Mouse (Mus musculus): ENCODE data around the gene Ipo9. TPM values are rescaled to one million over a fixed set of nuclear protein-coding genes. Genes with fewer than 3 reads are reported as not detected.
A peak's percentile ranks its signal among the peaks of the same experiment; 100 is the strongest.

The Ipo9 gene
- 55.6 and 60.1 TPM in 2 replicates for polyA plus RNA-seq (2012; rRNA removed)

- Histone ChIP-seq H3K4me1 (ENCODE audit: control insufficient read depth, insufficient read depth, insufficient read length) (peaks cover 5% of the 10 kb centered on the region; the same call in 1 of the 2 replicates), H3K27ac (ENCODE audit: insufficient read depth, low read length) (no peak within 1 kb of the TSS), H3K27me3 (ENCODE audit: control insufficient read depth, insufficient read depth, low read length) (no peaks in the 10 kb centered on the region), H3K4me3 (ENCODE audit: extremely low read depth, insufficient read depth, insufficient read length) (peak within 1 kb of the TSS; percentile 88), H3K36me3 (ENCODE audit: control insufficient read depth, insufficient read depth, low read length) (no peaks in the 10 kb centered on the region; the same call in 1 of the 2 replicates)
- peak; percentile 25; the same call in 1 of the 2 replicates for TF ChIP-seq POLR2A (IDR thresholded peaks at IDR 0.05; ENCODE audit: low read depth, low read length)
- peak; percentile 13; the same call in 1 of the 2 replicates for TF ChIP-seq CTCF (IDR thresholded peaks at IDR 0.05; ENCODE audit: extremely low read depth, insufficient read depth, insufficient read length, insufficient replicate concordance)
- under 1% methylated on average over 65 of the region's 65 CpGs for WGBS
- DNase-seq (ENCODE audit: low read depth in 1 of 2, low spot score in 2 of 2) = peak; percentile 72 to 88
Measured at GRCm38 (mm10) chr1:135429901-135430668, at the start of gene Ipo9. Gene Ipo9 (minus strand): TSS chr1:135430499.

- H3K27me3 ChIP-seq (ENCODE audit: control insufficient read depth, insufficient read depth, low read length) = no peaks in the 10 kb centered on the region
- no peaks in the 10 kb centered on the region for H3K36me3 ChIP-seq (ENCODE audit: control insufficient read depth, insufficient read depth, low read length)
- H3K4me3 ChIP-seq (ENCODE audit: extremely low read depth, insufficient read depth, insufficient read length) = no peak overlapping the region
- H3K27ac ChIP-seq (ENCODE audit: insufficient read depth, low read length) = no peak overlapping the region
- TF ChIP-seq CTCF (IDR thresholded peaks at IDR 0.05; ENCODE audit: extremely low read depth, insufficient read depth, insufficient read length, insufficient replicate concordance) (no peak), POLR2A (IDR thresholded peaks at IDR 0.05; ENCODE audit: low read depth, low read length) (no peak)
- H3K4me1 ChIP-seq (ENCODE audit: control insufficient read depth, insufficient read depth, insufficient read length) = no peaks in the 10 kb centered on the region
- no peak for DNase-seq (ENCODE audit: low read depth in 1 of 2, low spot score in 2 of 2)
- 92% methylated on average over 7 of the region's 7 CpGs for WGBS
Measured at GRCm38 (mm10) chr1:135475571-135475895, 45.2 kb upstream of the Ipo9 start.

GRCm38 (mm10) chr1:135474861-135475570 lies 44.7 kb upstream of the Ipo9 start:
- WGBS = 83% methylated on average over 15 of the region's 15 CpGs
- DNase-seq (ENCODE audit: low read depth in 1 of 2, low spot score in 2 of 2) = no peak

GRCm38 (mm10) chr1:135472536-135472935 lies 42.2 kb upstream of the Ipo9 start:
- WGBS = 89% methylated on average over 5 of the region's 5 CpGs
- no peak for DNase-seq (ENCODE audit: low read depth in 1 of 2, low spot score in 2 of 2)
- H3K36me3 ChIP-seq (ENCODE audit: control insufficient read depth, insufficient read depth, low read length) = no peaks in the 10 kb centered on the region

More at GRCm38 (mm10) chr1:135474861-135475570, 44.7 kb upstream of the Ipo9 start:
- no peak for TF ChIP-seq POLR2A (IDR thresholded peaks at IDR 0.05; ENCODE audit: low read depth, low read length)
- no peak for TF ChIP-seq CTCF (IDR thresholded peaks at IDR 0.05; ENCODE audit: extremely low read depth, insufficient read depth, insufficient read length, insufficient replicate concordance)
- H3K36me3 ChIP-seq (ENCODE audit: control insufficient read depth, insufficient read depth, low read length) = no peaks in the 10 kb centered on the region
- H3K27ac ChIP-seq (ENCODE audit: insufficient read depth, low read length) = no peak overlapping the region
- no peaks in the 10 kb centered on the region for H3K27me3 ChIP-seq (ENCODE audit: control insufficient read depth, insufficient read depth, low read length)
- H3K4me3 ChIP-seq (ENCODE audit: extremely low read depth, insufficient read depth, insufficient read length) = no peak overlapping the region
- H3K4me1 ChIP-seq (ENCODE audit: control insufficient read depth, insufficient read depth, insufficient read length) = no peaks in the 10 kb centered on the region

GRCm38 (mm10) chr1:135471742-135472141 lies 41.4 kb upstream of the Ipo9 start:
- H3K27ac ChIP-seq (ENCODE audit: insufficient read depth, low read length) = no peak overlapping the region

More at GRCm38 (mm10) chr1:135472536-135472935, 42.2 kb upstream of the Ipo9 start:
- no peak overlapping the region for H3K4me3 ChIP-seq (ENCODE audit: extremely low read depth, insufficient read depth, insufficient read length)
- no peak overlapping the region for H3K27ac ChIP-seq (ENCODE audit: insufficient read depth, low read length)
- no peaks in the 10 kb centered on the region for H3K4me1 ChIP-seq (ENCODE audit: control insufficient read depth, insufficient read depth, insufficient read length)
- no peaks in the 10 kb centered on the region for H3K27me3 ChIP-seq (ENCODE audit: control insufficient read depth, insufficient read depth, low read length)
- no peak for TF ChIP-seq POLR2A (IDR thresholded peaks at IDR 0.05; ENCODE audit: low read depth, low read length)

GRCm38 (mm10) chr1:135470546-135470945 lies 40.2 kb upstream of the Ipo9 start:
- H3K36me3 ChIP-seq (ENCODE audit: control insufficient read depth, insufficient read depth, low read length) = no peaks in the 10 kb centered on the region
- H3K27ac ChIP-seq (ENCODE audit: insufficient read depth, low read length) = no peak overlapping the region
- H3K4me1 ChIP-seq (ENCODE audit: control insufficient read depth, insufficient read depth, insufficient read length) = no peaks in the 10 kb centered on the region
- no peaks in the 10 kb centered on the region for H3K27me3 ChIP-seq (ENCODE audit: control insufficient read depth, insufficient read depth, low read length)
- no peak for DNase-seq (ENCODE audit: low read depth in 1 of 2, low spot score in 2 of 2)
- TF ChIP-seq CTCF (IDR thresholded peaks at IDR 0.05; ENCODE audit: extremely low read depth, insufficient read depth, insufficient read length, insufficient replicate concordance) = no peak
- TF ChIP-seq POLR2A (IDR thresholded peaks at IDR 0.05; ENCODE audit: low read depth, low read length) = no peak
- 87% methylated on average over 13 of the region's 13 CpGs for WGBS
- no peak overlapping the region for H3K4me3 ChIP-seq (ENCODE audit: extremely low read depth, insufficient read depth, insufficient read length)

More at GRCm38 (mm10) chr1:135471742-135472141, 41.4 kb upstream of the Ipo9 start:
- no peak for DNase-seq (ENCODE audit: low read depth in 1 of 2, low spot score in 2 of 2)
- no peaks in the 10 kb centered on the region for H3K27me3 ChIP-seq (ENCODE audit: control insufficient read depth, insufficient read depth, low read length)
- WGBS = 45% methylated on average over 5 of the region's 5 CpGs
- no peak overlapping the region for H3K4me3 ChIP-seq (ENCODE audit: extremely low read depth, insufficient read depth, insufficient read length)
- no peaks in the 10 kb centered on the region for H3K4me1 ChIP-seq (ENCODE audit: control insufficient read depth, insufficient read depth, insufficient read length)
- no peaks in the 10 kb centered on the region for H3K36me3 ChIP-seq (ENCODE audit: control insufficient read depth, insufficient read depth, low read length)
- TF ChIP-seq POLR2A (IDR thresholded peaks at IDR 0.05; ENCODE audit: low read depth, low read length) = no peak
- TF ChIP-seq CTCF (IDR thresholded peaks at IDR 0.05; ENCODE audit: extremely low read depth, insufficient read depth, insufficient read length, insufficient replicate concordance) = no peak
